Mouse (Mus musculus) forebrain, embryonic 12.5 days (tissue): Measurements from ENCODE around the gene Vti1a. TPM values are rescaled to one million over a fixed set of nuclear protein-coding genes. Genes with fewer than 3 reads are reported as not detected.

Source experiments
- ATAC-seq: fragments of 200-750 bp; cut with Nextera tagmentation; 2 replicates; pipeline ENCODE4 v1.8.0; 2017; ENCODE audit warnings: moderate TSS enrichment; ENCODE audit not compliant: low FRiP score
- H3K27ac ChIP-seq: fragments of 300-500 bp; sonication (generic); 2 replicates; pipeline ENCODE4 v1.5.1; 2016; ENCODE audit warnings: mild to moderate bottlenecking
- H3K27me3 ChIP-seq: fragments of 300-500 bp; sonication (generic); 2 replicates; pipeline ENCODE4 v1.6.1; 2016; ENCODE audit warnings: mild to moderate bottlenecking
- H3K36me3 ChIP-seq: fragments of 300-500 bp; sonication (generic); replicated peaks from 2 replicates; pipeline ENCODE4 v1.6.1; 2016; ENCODE audit warnings: mild to moderate bottlenecking
- H3K4me1 ChIP-seq: fragments of 300-500 bp; sonication (generic); 2 replicates; pipeline ENCODE4 v1.6.1; 2016
- H3K4me2 ChIP-seq: fragments of 300-500 bp; sonication (generic); 2 replicates; pipeline ENCODE4 v1.6.1; 2016; ENCODE audit warnings: mild to moderate bottlenecking, moderate library complexity
- H3K4me3 ChIP-seq: fragments of 300-500 bp; sonication (generic); replicated peaks from 2 replicates; pipeline ENCODE4 v1.5.1; 2016; ENCODE audit warnings: mild to moderate bottlenecking
- H3K9ac ChIP-seq: fragments of 300-500 bp; sonication (generic); 2 replicates; pipeline ENCODE4 v1.6.1; 2016; ENCODE audit warnings: mild to moderate bottlenecking
- H3K9me3 ChIP-seq: fragments of 300-500 bp; sonication (generic); 2 replicates; pipeline ENCODE4 v1.6.1; 2016
- WGBS: fragments of 180-500 bp; shearing (Covaris S2); methylation state at CpG from one replicate; pipeline ENCODE4 v1.1.7; 2016; 5-methylcytosine and 5-hydroxymethylcytosine counted together
- polyA plus RNA-seq: library from polyadenylated mRNA; unstranded; fragments of >200 nt; fragmentation: Nextera tagmentation; extraction: Ambion mirVana; gene quantifications from 2 replicates; pipeline ENCODE4 v1.2.1, GENCODE M21; 2016

Gene Vti1a
- polyA plus RNA-seq, 1 experiment from 2014 or later: 34.3 TPM

- no peak overlapping the region for H3K4me2 ChIP-seq
- no peak overlapping the region for H3K4me3 ChIP-seq
- H3K9me3 ChIP-seq: no peaks in the 10 kb centered on the region
- no peak for ATAC-seq
- 92% methylated on average over 7 of the region's 7 CpGs for WGBS
- no peak overlapping the region for H3K27ac ChIP-seq
- H3K4me1 ChIP-seq: 0 out of 2 replicates have a peak, but pooled peaks cover 3% of the 10 kb centered on the region
- H3K27me3 ChIP-seq: no peaks in the 10 kb centered on the region
- H3K9ac ChIP-seq: no peak overlapping the region
- no peaks in the 10 kb centered on the region for H3K36me3 ChIP-seq
Observed at GRCm38 (mm10) chr19:55342423-55342822, 26.3 kb downstream of the Vti1a start.

GRCm38 (mm10) chr19:55343274-55343673 lies 27.2 kb downstream of the Vti1a start:
- Histone ChIP-seq H3K4me1 (0 out of 2 replicates have a peak, but pooled peaks cover 2% of the 10 kb centered on the region), H3K27me3 (no peaks in the 10 kb centered on the region), H3K36me3 (no peaks in the 10 kb centered on the region), H3K9me3 (no peaks in the 10 kb centered on the region), H3K4me3 (no peak overlapping the region), H3K27ac (no peak overlapping the region), H3K9ac (no peak overlapping the region), H3K4me2 (no peak overlapping the region)
- no peak for ATAC-seq
- 92% methylated on average over 9 of the region's 9 CpGs for WGBS

- Histone ChIP-seq H3K4me1 (no peaks in the 10 kb centered on the region), H3K27me3 (no peaks in the 10 kb centered on the region), H3K27ac (no peak overlapping the region), H3K4me3 (no peak overlapping the region), H3K4me2 (no peak overlapping the region), H3K9ac (no peak overlapping the region), H3K9me3 (no peaks in the 10 kb centered on the region), H3K36me3 (no peaks in the 10 kb centered on the region; the same call in 1 of the 2 replicates)
- ATAC-seq: no peak
- 89% methylated on average over 3 of the region's 3 CpGs for WGBS
Observed at GRCm38 (mm10) chr19:55348187-55348586, 32.1 kb downstream of the Vti1a start.

- ATAC-seq: no peak
- Histone ChIP-seq H3K4me1 (no peaks in the 10 kb centered on the region), H3K4me3 (no peak overlapping the region), H3K27ac (no peak overlapping the region), H3K4me2 (no peak overlapping the region), H3K27me3 (no peaks in the 10 kb centered on the region), H3K9me3 (no peaks in the 10 kb centered on the region), H3K9ac (no peak overlapping the region), H3K36me3 (no peaks in the 10 kb centered on the region; the same call in 1 of the 2 replicates)
- WGBS: 76% methylated on average over 9 of the region's 9 CpGs
Observed at GRCm38 (mm10) chr19:55350673-55351378, 34.7 kb downstream of the Vti1a start.

GRCm38 (mm10) chr19:55362606-55363005 lies 46.5 kb downstream of the Vti1a start:
- no peaks in the 10 kb centered on the region for H3K36me3 ChIP-seq
- ATAC-seq: no peak
- no peaks in the 10 kb centered on the region for H3K9me3 ChIP-seq
- 96% methylated on average over 9 of the region's 9 CpGs for WGBS
- 0 out of 2 replicates have a peak, but pooled peaks cover 3% of the 10 kb centered on the region for H3K4me1 ChIP-seq
- H3K4me3 ChIP-seq: no peak overlapping the region
- no peak overlapping the region for H3K27ac ChIP-seq
- H3K27me3 ChIP-seq: no peaks in the 10 kb centered on the region
- no peak overlapping the region for H3K4me2 ChIP-seq
- no peak overlapping the region for H3K9ac ChIP-seq

- Histone ChIP-seq H3K9me3 (no peaks in the 10 kb centered on the region), H3K27ac (no peak overlapping the region), H3K4me2 (no peak overlapping the region), H3K4me3 (no peak overlapping the region), H3K4me1 (peaks cover 10% of the 10 kb centered on the region; the same call in 1 of the 2 replicates), H3K9ac (no peak overlapping the region), H3K36me3 (no peaks in the 10 kb centered on the region), H3K27me3 (peaks cover 13% of the 10 kb centered on the region)
- WGBS: 54% methylated on average over 3 of the region's 3 CpGs
- ATAC-seq: no peak
Observed at GRCm38 (mm10) chr19:55369691-55370090, 53.6 kb downstream of the Vti1a start.

- Histone ChIP-seq H3K4me1 (peaks cover 28% of the 10 kb centered on the region), H3K27me3 (peaks cover 34% of the 10 kb centered on the region), H3K36me3 (no peaks in the 10 kb centered on the region), H3K4me3 (no peak overlapping the region), H3K27ac (no peak overlapping the region), H3K4me2 (no peak overlapping the region), H3K9ac (no peak overlapping the region), H3K9me3 (no peaks in the 10 kb centered on the region)
- WGBS: 30% methylated on average over 6 of the region's 6 CpGs
- ATAC-seq: peak; percentile 49; the same call in 1 of the 2 replicates
Observed at GRCm38 (mm10) chr19:55376331-55376730, 60.2 kb downstream of the Vti1a start.

- H3K27ac ChIP-seq: no peak overlapping the region
- H3K4me2 ChIP-seq: no peak overlapping the region
- H3K9ac ChIP-seq: no peak overlapping the region
- peaks cover 45% of the 10 kb centered on the region for H3K27me3 ChIP-seq
- ATAC-seq: no peak
- H3K9me3 ChIP-seq: no peaks in the 10 kb centered on the region
- no peaks in the 10 kb centered on the region for H3K36me3 ChIP-seq
- H3K4me3 ChIP-seq: no peak overlapping the region
- peaks cover 36% of the 10 kb centered on the region for H3K4me1 ChIP-seq
- 91% methylated on average over 4 of the region's 4 CpGs for WGBS
Observed at GRCm38 (mm10) chr19:55377465-55377864, 61.4 kb downstream of the Vti1a start.

GRCm38 (mm10) chr19:55378884-55379283 lies 62.8 kb downstream of the Vti1a start:
- no peak for ATAC-seq
- Histone ChIP-seq H3K36me3 (no peaks in the 10 kb centered on the region), H3K4me3 (no peak overlapping the region), H3K4me1 (peaks cover 43% of the 10 kb centered on the region), H3K9me3 (no peaks in the 10 kb centered on the region), H3K27me3 (peaks cover 44% of the 10 kb centered on the region), H3K9ac (no peak overlapping the region), H3K4me2 (no peak overlapping the region), H3K27ac (no peak overlapping the region)
- 65% methylated on average over 2 of the region's 2 CpGs for WGBS

GRCm38 (mm10) chr19:55380764-55381163 lies 64.7 kb downstream of the Vti1a start:
- H3K9me3 ChIP-seq: no peaks in the 10 kb centered on the region
- ATAC-seq: peak; percentile 79
- peaks cover 48% of the 10 kb centered on the region for H3K4me1 ChIP-seq
- H3K27ac ChIP-seq: no peak overlapping the region
- WGBS: 2% methylated on average over 12 of the region's 12 CpGs
- H3K36me3 ChIP-seq: no peaks in the 10 kb centered on the region
- H3K4me3 ChIP-seq: no peak overlapping the region
- peak overlapping the region; percentile 47 for H3K4me2 ChIP-seq
- peaks cover 48% of the 10 kb centered on the region for H3K27me3 ChIP-seq
- no peak overlapping the region for H3K9ac ChIP-seq

GRCm38 (mm10) chr19:55381343-55381742 lies 65.2 kb downstream of the Vti1a start:
- H3K4me1 ChIP-seq: peaks cover 49% of the 10 kb centered on the region
- H3K27me3 ChIP-seq: peaks cover 52% of the 10 kb centered on the region
- 25% methylated on average over 7 of the region's 7 CpGs for WGBS
- peak; percentile 73 for ATAC-seq
- no peak overlapping the region for H3K4me3 ChIP-seq
- no peaks in the 10 kb centered on the region for H3K36me3 ChIP-seq
- no peaks in the 10 kb centered on the region for H3K9me3 ChIP-seq
- peak overlapping the region; percentile 47 for H3K4me2 ChIP-seq
- no peak overlapping the region for H3K9ac ChIP-seq
- peak overlapping the region; percentile 47 for H3K27ac ChIP-seq

- peaks cover 55% of the 10 kb centered on the region for H3K27me3 ChIP-seq
- H3K4me3 ChIP-seq: no peak overlapping the region
- no peak for ATAC-seq
- H3K9me3 ChIP-seq: no peaks in the 10 kb centered on the region
- no peak overlapping the region for H3K9ac ChIP-seq
- no peak overlapping the region for H3K4me2 ChIP-seq
- no peaks in the 10 kb centered on the region for H3K36me3 ChIP-seq
- 67% methylated on average over 7 of the region's 7 CpGs for WGBS
- no peak overlapping the region for H3K27ac ChIP-seq
- peaks cover 46% of the 10 kb centered on the region for H3K4me1 ChIP-seq
Observed at GRCm38 (mm10) chr19:55382745-55383144, 66.7 kb downstream of the Vti1a start.

GRCm38 (mm10) chr19:55384634-55385033 lies 68.5 kb downstream of the Vti1a start:
- Histone ChIP-seq H3K4me1 (peaks cover 42% of the 10 kb centered on the region), H3K27me3 (peaks cover 51% of the 10 kb centered on the region), H3K36me3 (no peaks in the 10 kb centered on the region), H3K4me3 (peak overlapping the region; percentile 4; the same call in 1 of the 2 replicates), H3K4me2 (peak overlapping the region; percentile 19), H3K9ac (no peak overlapping the region), H3K9me3 (no peaks in the 10 kb centered on the region), H3K27ac (peak overlapping the region; percentile 61; the same call in 1 of the 2 replicates)
- 51% methylated on average over 15 of the region's 15 CpGs for WGBS
- ATAC-seq: 0 out of 2 replicates have a peak, but pooled peaks have one; percentile 50
